Mouse (Mus musculus): ENCODE data around the gene Arhgap15. TPM values are rescaled to one million over a fixed set of nuclear protein-coding genes. Genes with fewer than 3 reads are reported as not detected.

Arhgap15 gene
- polyA plus RNA-seq, 1 experiment from 2014 or later, result 0.35 TPM

GRCm38 (mm10) chr2:44131271-44131670 lies 382.6 kb downstream of the Arhgap15 start:
- ATAC-seq (replicated peaks; ENCODE audit: insufficient number of reproducible peaks, low FRiP score, low TSS enrichment, low read depth) (no peak), DNase-seq (ENCODE audit: low spot score) (no peak)
- no peaks in the 10 kb centered on the region for H3K4me1 ChIP-seq (ENCODE audit: control insufficient read depth, insufficient read depth, low read length)
- no peak overlapping the region for H3K4me2 ChIP-seq (ENCODE audit: low read depth, low read length)
- H3K27me3 ChIP-seq (ENCODE audit: control insufficient read depth, insufficient read depth, low read length), result no peaks in the 10 kb centered on the region
- H3K9me3 ChIP-seq (replicated peaks; ENCODE audit: control insufficient read depth, low read length), result no peaks in the 10 kb centered on the region
- H3K36me3 ChIP-seq (replicated peaks; ENCODE audit: control insufficient read depth, insufficient read depth, low read depth, low read length), result no peaks in the 10 kb centered on the region
- no peak overlapping the region for H3K27ac ChIP-seq (replicated peaks; ENCODE audit: low read depth, low read length)
- WGBS, result 83% methylated on average over 3 of the region's 3 CpGs
- no peak overlapping the region for H3K9ac ChIP-seq (replicated peaks; ENCODE audit: low read length)
- no peak overlapping the region for H3K4me3 ChIP-seq (ENCODE audit: low read depth, low read length)

DNA sequence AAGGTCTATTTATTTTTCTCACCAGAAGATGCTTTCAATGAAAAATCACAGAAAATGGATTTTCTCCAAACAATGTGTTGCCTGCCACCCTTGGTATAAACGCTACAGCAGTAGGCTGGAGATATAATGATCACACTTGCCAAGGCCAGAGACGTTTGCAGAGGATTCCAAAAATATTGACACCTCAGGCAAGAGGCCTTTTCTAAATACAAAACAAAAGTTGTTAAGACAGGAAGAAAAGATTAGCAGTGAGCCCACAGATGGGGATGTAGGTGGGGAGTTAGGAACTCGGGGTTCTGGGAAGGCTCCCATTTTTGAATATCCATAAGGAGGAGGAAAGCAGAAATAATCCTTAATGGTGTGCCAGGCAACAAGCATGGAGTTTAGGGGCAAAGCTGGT lies 386.2 kb downstream of the Arhgap15 start:
- Histone ChIP-seq H3K9me3 (replicated peaks; ENCODE audit: control insufficient read depth, low read length) (no peaks in the 10 kb centered on the region), H3K4me2 (ENCODE audit: low read depth, low read length) (no peak overlapping the region), H3K9ac (replicated peaks; ENCODE audit: low read length) (no peak overlapping the region), H3K4me3 (ENCODE audit: low read depth, low read length) (no peak overlapping the region), H3K27ac (replicated peaks; ENCODE audit: low read depth, low read length) (no peak overlapping the region), H3K4me1 (ENCODE audit: control insufficient read depth, insufficient read depth, low read length) (no peaks in the 10 kb centered on the region), H3K27me3 (ENCODE audit: control insufficient read depth, insufficient read depth, low read length) (no peaks in the 10 kb centered on the region), H3K36me3 (replicated peaks; ENCODE audit: control insufficient read depth, insufficient read depth, low read depth, low read length) (no peaks in the 10 kb centered on the region)
- WGBS, result 70% methylated on average over 3 of the region's 3 CpGs
- DNase-seq (ENCODE audit: low spot score), result no peak
- no peak for ATAC-seq (replicated peaks; ENCODE audit: insufficient number of reproducible peaks, low FRiP score, low TSS enrichment, low read depth)

DNA sequence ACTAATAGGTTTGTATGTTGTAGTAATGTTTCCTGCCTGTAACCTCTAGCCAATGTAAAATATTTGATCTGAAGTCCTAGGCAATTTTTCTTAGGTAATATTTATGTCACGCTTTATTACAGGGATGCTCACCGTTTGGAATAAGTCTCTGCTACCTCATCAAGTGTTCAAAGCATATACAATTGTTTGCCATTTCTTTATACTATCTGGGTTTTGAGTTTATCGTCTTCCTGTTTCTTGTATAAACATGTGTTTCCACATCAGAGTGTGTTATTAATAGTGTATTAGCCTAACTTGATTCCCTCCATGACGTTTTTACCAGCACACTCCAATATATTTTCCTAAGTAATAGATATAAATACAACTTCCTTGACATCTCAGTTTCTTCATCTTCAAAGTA lies 391.8 kb downstream of the Arhgap15 start:
- H3K4me2 ChIP-seq (ENCODE audit: low read depth, low read length), result no peak overlapping the region
- DNase-seq (ENCODE audit: low spot score) (no peak), ATAC-seq (replicated peaks; ENCODE audit: insufficient number of reproducible peaks, low FRiP score, low TSS enrichment, low read depth) (no peak)
- H3K27me3 ChIP-seq (ENCODE audit: control insufficient read depth, insufficient read depth, low read length), result no peaks in the 10 kb centered on the region
- no peak overlapping the region for H3K27ac ChIP-seq (replicated peaks; ENCODE audit: low read depth, low read length)
- H3K9me3 ChIP-seq (replicated peaks; ENCODE audit: control insufficient read depth, low read length), result no peaks in the 10 kb centered on the region
- H3K4me3 ChIP-seq (ENCODE audit: low read depth, low read length), result no peak overlapping the region
- H3K36me3 ChIP-seq (replicated peaks; ENCODE audit: control insufficient read depth, insufficient read depth, low read depth, low read length), result no peaks in the 10 kb centered on the region
- H3K9ac ChIP-seq (replicated peaks; ENCODE audit: low read length), result no peak overlapping the region
- no peaks in the 10 kb centered on the region for H3K4me1 ChIP-seq (ENCODE audit: control insufficient read depth, insufficient read depth, low read length)
- WGBS, result 88% methylated on average over 4 of the region's 4 CpGs

- no peaks in the 10 kb centered on the region for H3K27me3 ChIP-seq (ENCODE audit: control insufficient read depth, insufficient read depth, low read length)
- 87% methylated on average over 9 of the region's 9 CpGs for WGBS
- H3K36me3 ChIP-seq (replicated peaks; ENCODE audit: control insufficient read depth, insufficient read depth, low read depth, low read length), result no peaks in the 10 kb centered on the region
- no peak overlapping the region for H3K4me2 ChIP-seq (ENCODE audit: low read depth, low read length)
- no peaks in the 10 kb centered on the region for H3K4me1 ChIP-seq (ENCODE audit: control insufficient read depth, insufficient read depth, low read length)
- no peak for DNase-seq (ENCODE audit: low spot score)
- no peaks in the 10 kb centered on the region for H3K9me3 ChIP-seq (replicated peaks; ENCODE audit: control insufficient read depth, low read length)
- no peak overlapping the region for H3K27ac ChIP-seq (replicated peaks; ENCODE audit: low read depth, low read length)
- ATAC-seq (replicated peaks; ENCODE audit: insufficient number of reproducible peaks, low FRiP score, low TSS enrichment, low read depth), result no peak
- H3K4me3 ChIP-seq (ENCODE audit: low read depth, low read length), result no peak overlapping the region
- H3K9ac ChIP-seq (replicated peaks; ENCODE audit: low read length), result no peak overlapping the region
These were observed 393.5 kb downstream of the Arhgap15 start for GRCm38 (mm10) chr2:44142152-44142551.

GRCm38 (mm10) chr2:44142611-44143010 lies 394.0 kb downstream of the Arhgap15 start:
- Histone ChIP-seq H3K9ac (replicated peaks; ENCODE audit: low read length) (no peak overlapping the region), H3K4me3 (ENCODE audit: low read depth, low read length) (no peak overlapping the region), H3K4me2 (ENCODE audit: low read depth, low read length) (no peak overlapping the region), H3K27me3 (ENCODE audit: control insufficient read depth, insufficient read depth, low read length) (no peaks in the 10 kb centered on the region), H3K9me3 (replicated peaks; ENCODE audit: control insufficient read depth, low read length) (no peaks in the 10 kb centered on the region), H3K4me1 (ENCODE audit: control insufficient read depth, insufficient read depth, low read length) (no peaks in the 10 kb centered on the region), H3K27ac (replicated peaks; ENCODE audit: low read depth, low read length) (no peak overlapping the region), H3K36me3 (replicated peaks; ENCODE audit: control insufficient read depth, insufficient read depth, low read depth, low read length) (no peaks in the 10 kb centered on the region)
- WGBS, result 94% methylated on average over 5 of the region's 5 CpGs
- no peak for ATAC-seq (replicated peaks; ENCODE audit: insufficient number of reproducible peaks, low FRiP score, low TSS enrichment, low read depth)
- DNase-seq (ENCODE audit: low spot score), result no peak

- H3K9me3 ChIP-seq (replicated peaks; ENCODE audit: control insufficient read depth, low read length), result no peaks in the 10 kb centered on the region
- no peak overlapping the region for H3K9ac ChIP-seq (replicated peaks; ENCODE audit: low read length)
- 90% methylated on average over 7 of the region's 7 CpGs for WGBS
- no peaks in the 10 kb centered on the region for H3K27me3 ChIP-seq (ENCODE audit: control insufficient read depth, insufficient read depth, low read length)
- H3K27ac ChIP-seq (replicated peaks; ENCODE audit: low read depth, low read length), result no peak overlapping the region
- no peaks in the 10 kb centered on the region for H3K4me1 ChIP-seq (ENCODE audit: control insufficient read depth, insufficient read depth, low read length)
- H3K36me3 ChIP-seq (replicated peaks; ENCODE audit: control insufficient read depth, insufficient read depth, low read depth, low read length), result no peaks in the 10 kb centered on the region
- no peak overlapping the region for H3K4me3 ChIP-seq (ENCODE audit: low read depth, low read length)
- ATAC-seq (replicated peaks; ENCODE audit: insufficient number of reproducible peaks, low FRiP score, low TSS enrichment, low read depth) (no peak), DNase-seq (ENCODE audit: low spot score) (no peak)
- H3K4me2 ChIP-seq (ENCODE audit: low read depth, low read length), result no peak overlapping the region
These were observed 397.7 kb downstream of the Arhgap15 start for GRCm38 (mm10) chr2:44146124-44146981.

DNA sequence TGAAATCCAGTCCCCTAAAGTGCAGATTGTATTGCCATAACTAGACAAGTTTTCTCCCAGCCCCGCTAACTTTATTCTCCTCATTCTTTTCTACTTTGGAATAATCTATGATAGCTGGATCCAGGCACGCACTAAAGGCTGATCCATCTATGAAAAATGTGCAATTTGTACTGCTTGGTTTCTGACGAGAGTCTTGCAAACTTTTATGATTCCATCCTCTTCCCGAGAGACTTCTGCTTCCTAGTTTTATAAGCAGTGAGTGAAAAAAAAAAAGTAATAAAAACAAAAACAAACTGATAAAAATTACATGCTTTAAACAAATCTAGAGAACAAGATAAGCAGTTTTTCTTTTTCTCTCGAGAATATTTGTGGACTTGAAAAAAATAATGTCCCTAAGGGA lies 398.9 kb downstream of the Arhgap15 start:
- WGBS, result 69% methylated on average over 5 of the region's 5 CpGs
- H3K27ac ChIP-seq (replicated peaks; ENCODE audit: low read depth, low read length), result no peak overlapping the region
- no peaks in the 10 kb centered on the region for H3K36me3 ChIP-seq (replicated peaks; ENCODE audit: control insufficient read depth, insufficient read depth, low read depth, low read length)
- no peak overlapping the region for H3K9ac ChIP-seq (replicated peaks; ENCODE audit: low read length)
- H3K4me2 ChIP-seq (ENCODE audit: low read depth, low read length), result no peak overlapping the region
- DNase-seq (ENCODE audit: low spot score), result no peak
- no peak overlapping the region for H3K4me3 ChIP-seq (ENCODE audit: low read depth, low read length)
- no peaks in the 10 kb centered on the region for H3K4me1 ChIP-seq (ENCODE audit: control insufficient read depth, insufficient read depth, low read length)
- no peak for ATAC-seq (replicated peaks; ENCODE audit: insufficient number of reproducible peaks, low FRiP score, low TSS enrichment, low read depth)
- no peaks in the 10 kb centered on the region for H3K27me3 ChIP-seq (ENCODE audit: control insufficient read depth, insufficient read depth, low read length)
- H3K9me3 ChIP-seq (replicated peaks; ENCODE audit: control insufficient read depth, low read length), result no peaks in the 10 kb centered on the region

- 41% methylated on average over 7 of the region's 7 CpGs for WGBS
- Histone ChIP-seq H3K36me3 (replicated peaks; ENCODE audit: control insufficient read depth, insufficient read depth, low read depth, low read length) (no peaks in the 10 kb centered on the region), H3K4me3 (ENCODE audit: low read depth, low read length) (no peak overlapping the region), H3K4me1 (ENCODE audit: control insufficient read depth, insufficient read depth, low read length) (no peaks in the 10 kb centered on the region), H3K27ac (replicated peaks; ENCODE audit: low read depth, low read length) (no peak overlapping the region), H3K4me2 (ENCODE audit: low read depth, low read length) (no peak overlapping the region), H3K27me3 (ENCODE audit: control insufficient read depth, insufficient read depth, low read length) (no peaks in the 10 kb centered on the region), H3K9ac (replicated peaks; ENCODE audit: low read length) (no peak overlapping the region), H3K9me3 (replicated peaks; ENCODE audit: control insufficient read depth, low read length) (no peaks in the 10 kb centered on the region)
- ATAC-seq (replicated peaks; ENCODE audit: insufficient number of reproducible peaks, low FRiP score, low TSS enrichment, low read depth) (no peak), DNase-seq (ENCODE audit: low spot score) (no peak)
These were observed 399.3 kb downstream of the Arhgap15 start for GRCm38 (mm10) chr2:44147971-44148370.
